Mouse (Mus musculus): ENCODE measurements around the gene Ccnf. TPM values are rescaled to one million over a fixed set of nuclear protein-coding genes. Genes with fewer than 3 reads are reported as not detected.

The Ccnf gene
- polyA plus RNA-seq, 1 experiment from 2014 or later: 95.6 TPM

DNA sequence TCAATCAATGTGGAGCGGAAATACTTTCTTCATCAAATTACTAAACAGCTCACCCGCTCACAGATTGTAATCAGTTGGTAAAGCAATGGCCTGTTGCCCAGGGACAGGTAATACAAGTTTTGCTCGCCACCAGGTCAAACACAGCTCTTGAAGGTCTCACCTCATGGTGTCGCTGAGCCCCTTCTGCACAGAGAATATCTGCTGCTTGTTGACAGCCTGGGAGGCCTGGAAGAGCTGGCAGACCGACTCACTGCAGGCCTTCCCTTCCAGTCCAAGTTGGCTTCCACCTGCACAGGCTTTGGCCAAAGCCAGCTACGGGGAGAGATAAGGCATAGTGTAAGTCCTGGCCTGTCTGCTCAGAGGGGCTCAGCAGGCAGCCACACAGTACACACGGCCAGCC lies 14.4 kb downstream of the Ccnf start:
- Histone ChIP-seq H3K36me3 (ENCODE audit: control insufficient read depth, insufficient read depth, low read length) (peaks cover 92% of the 10 kb centered on the region), H3K9me3 (ENCODE audit: control insufficient read depth, low read length) (no peaks in the 10 kb centered on the region), H3K27me3 (replicated peaks; ENCODE audit: control insufficient read depth, insufficient read depth, low read length) (no peaks in the 10 kb centered on the region), H3K27ac (ENCODE audit: low read depth, low read length) (no peak overlapping the region), H3K4me2 (no peak overlapping the region), H3K4me3 (ENCODE audit: low read depth, low read length) (no peak overlapping the region), H3K4me1 (replicated peaks; ENCODE audit: control insufficient read depth, insufficient read depth, low read length) (no peaks in the 10 kb centered on the region), H3K9ac (ENCODE audit: low read depth, low read length) (no peak overlapping the region)
- no peak for DNase-seq (ENCODE audit: low spot score)
- no peak for ATAC-seq (replicated peaks; ENCODE audit: low FRiP score)
- 90% methylated on average over 7 of the region's 7 CpGs for WGBS

DNA sequence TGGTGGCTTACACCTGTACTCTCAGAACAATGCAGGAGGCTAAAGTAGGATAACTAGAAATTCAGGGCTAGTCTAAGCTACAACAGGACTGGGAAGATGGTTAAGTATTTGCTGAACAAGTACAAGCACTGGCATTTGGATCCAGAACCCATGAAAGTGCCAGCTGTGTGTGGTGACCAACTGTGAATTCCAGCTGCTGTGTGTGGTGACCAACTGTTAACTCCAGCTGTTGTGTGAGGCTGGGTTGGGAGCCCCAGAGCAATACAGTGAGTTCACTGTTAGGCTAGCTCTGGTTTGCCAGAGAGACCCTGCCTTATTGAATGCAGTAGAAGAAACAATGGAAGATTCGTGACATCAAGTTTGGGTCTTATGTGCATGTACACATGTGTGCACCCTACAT lies 14.8 kb downstream of the Ccnf start:
- no peaks in the 10 kb centered on the region for H3K9me3 ChIP-seq (ENCODE audit: control insufficient read depth, low read length)
- no peak overlapping the region for H3K4me2 ChIP-seq
- no peak overlapping the region for H3K9ac ChIP-seq (ENCODE audit: low read depth, low read length)
- no peak for DNase-seq (ENCODE audit: low spot score)
- H3K36me3 ChIP-seq (ENCODE audit: control insufficient read depth, insufficient read depth, low read length): peaks cover 91% of the 10 kb centered on the region
- no peaks in the 10 kb centered on the region for H3K4me1 ChIP-seq (replicated peaks; ENCODE audit: control insufficient read depth, insufficient read depth, low read length)
- 95% methylated on average over 1 of the region's 1 CpGs for WGBS
- no peak overlapping the region for H3K4me3 ChIP-seq (ENCODE audit: low read depth, low read length)
- no peak for ATAC-seq (replicated peaks; ENCODE audit: low FRiP score)
- no peak overlapping the region for H3K27ac ChIP-seq (ENCODE audit: low read depth, low read length)
- H3K27me3 ChIP-seq (replicated peaks; ENCODE audit: control insufficient read depth, insufficient read depth, low read length): no peaks in the 10 kb centered on the region

DNA sequence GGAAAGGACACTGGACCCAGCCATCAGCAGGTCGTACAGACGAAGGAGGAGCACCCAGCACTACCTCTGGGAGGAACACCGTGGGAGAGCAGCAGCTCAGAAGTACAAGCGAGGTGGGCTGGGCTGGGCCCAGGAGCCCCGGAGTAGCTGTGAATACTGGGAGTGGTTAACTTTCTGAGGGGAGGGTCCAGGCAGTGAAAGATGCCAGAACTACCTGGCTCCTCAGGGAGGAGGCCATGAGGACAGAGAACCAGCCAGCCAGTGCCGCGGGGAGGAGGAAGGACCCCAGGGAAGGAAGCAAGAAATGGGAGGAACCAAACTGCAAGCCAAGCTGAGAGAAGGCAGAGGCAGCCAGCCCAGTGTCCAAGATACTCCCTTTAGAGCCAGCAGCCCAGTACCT lies 23.3 kb downstream of the Ccnf start:
- Histone ChIP-seq H3K36me3 (ENCODE audit: control insufficient read depth, insufficient read depth, low read length) (peaks cover 85% of the 10 kb centered on the region), H3K4me2 (no peak overlapping the region), H3K9me3 (ENCODE audit: control insufficient read depth, low read length) (no peaks in the 10 kb centered on the region), H3K9ac (ENCODE audit: low read depth, low read length) (0 out of 2 replicates have a peak overlapping the region, but pooled peaks have one; percentile 9), H3K27ac (ENCODE audit: low read depth, low read length) (no peak overlapping the region), H3K27me3 (replicated peaks; ENCODE audit: control insufficient read depth, insufficient read depth, low read length) (no peaks in the 10 kb centered on the region), H3K4me1 (replicated peaks; ENCODE audit: control insufficient read depth, insufficient read depth, low read length) (peaks cover 27% of the 10 kb centered on the region), H3K4me3 (ENCODE audit: low read depth, low read length) (no peak overlapping the region)
- WGBS: 86% methylated on average over 7 of the region's 7 CpGs
- ATAC-seq (replicated peaks; ENCODE audit: low FRiP score): no peak
- DNase-seq (ENCODE audit: low spot score): no peak

DNA sequence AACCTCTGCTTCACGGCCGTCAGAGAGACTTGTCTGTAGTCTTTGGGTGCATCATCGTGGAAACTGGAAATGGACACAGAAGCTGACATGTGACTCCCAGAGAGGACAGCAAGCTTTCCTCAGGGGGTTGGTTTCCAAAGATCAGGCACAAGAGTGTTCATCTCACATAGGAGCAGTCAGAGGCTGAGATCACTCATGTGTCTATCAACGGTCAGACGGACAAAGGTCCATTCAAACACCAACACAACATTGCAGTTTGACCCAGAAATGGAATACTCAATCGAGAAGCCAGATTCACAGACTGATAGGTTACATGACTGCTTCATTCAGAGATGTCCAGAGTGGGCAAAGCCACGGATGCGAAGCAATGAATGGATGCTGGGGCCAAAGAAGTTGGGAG lies 24.6 kb downstream of the Ccnf start:
- no peak overlapping the region for H3K4me3 ChIP-seq (ENCODE audit: low read depth, low read length)
- WGBS: 92% methylated on average over 8 of the region's 8 CpGs
- peaks cover 27% of the 10 kb centered on the region for H3K4me1 ChIP-seq (replicated peaks; ENCODE audit: control insufficient read depth, insufficient read depth, low read length)

DNA sequence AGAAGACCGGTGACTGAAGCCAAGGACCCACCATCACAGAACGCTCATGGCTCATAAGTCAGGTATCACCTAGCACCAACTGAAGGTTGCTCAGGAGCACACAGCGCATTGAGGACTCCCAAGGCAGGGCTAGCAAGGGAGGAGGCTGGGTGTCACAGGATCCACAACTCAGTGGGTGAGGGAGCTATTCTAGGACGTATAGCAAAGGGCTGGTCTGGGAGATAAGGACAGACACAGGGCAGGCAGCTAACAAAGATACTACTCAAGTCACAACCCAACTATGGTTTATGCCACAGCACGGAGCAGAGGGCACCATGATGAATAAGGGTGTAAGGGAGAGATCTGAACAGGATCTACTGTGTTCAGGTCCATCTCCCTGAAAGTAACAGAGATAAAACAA lies 25.4 kb downstream of the Ccnf start:
- Histone ChIP-seq H3K9me3 (ENCODE audit: control insufficient read depth, low read length) (no peaks in the 10 kb centered on the region), H3K9ac (ENCODE audit: low read depth, low read length) (peak overlapping the region; percentile 59), H3K36me3 (ENCODE audit: control insufficient read depth, insufficient read depth, low read length) (peaks cover 73% of the 10 kb centered on the region), H3K27ac (ENCODE audit: low read depth, low read length) (peak overlapping the region; percentile 95), H3K4me2 (peak overlapping the region; percentile 51), H3K4me1 (replicated peaks; ENCODE audit: control insufficient read depth, insufficient read depth, low read length) (peaks cover 30% of the 10 kb centered on the region), H3K27me3 (replicated peaks; ENCODE audit: control insufficient read depth, insufficient read depth, low read length) (no peaks in the 10 kb centered on the region), H3K4me3 (ENCODE audit: low read depth, low read length) (peak overlapping the region; percentile 8; the same call in 1 of the 2 replicates)
- ATAC-seq (replicated peaks; ENCODE audit: low FRiP score) (peak; percentile 96), DNase-seq (ENCODE audit: low spot score) (no peak)
- WGBS: 59% methylated on average over 5 of the region's 5 CpGs

More for the DNA sequence above, 24.6 kb downstream of the Ccnf start:
- Histone ChIP-seq H3K9ac (ENCODE audit: low read depth, low read length) (peak overlapping the region; percentile 28; the same call in 1 of the 2 replicates), H3K36me3 (ENCODE audit: control insufficient read depth, insufficient read depth, low read length) (peaks cover 77% of the 10 kb centered on the region), H3K27ac (ENCODE audit: low read depth, low read length) (peak overlapping the region; percentile 95), H3K27me3 (replicated peaks; ENCODE audit: control insufficient read depth, insufficient read depth, low read length) (no peaks in the 10 kb centered on the region), H3K9me3 (ENCODE audit: control insufficient read depth, low read length) (no peaks in the 10 kb centered on the region), H3K4me2 (peak overlapping the region; percentile 33; the same call in 1 of the 2 replicates)
- DNase-seq (ENCODE audit: low spot score): no peak
- no peak for ATAC-seq (replicated peaks; ENCODE audit: low FRiP score)

DNA sequence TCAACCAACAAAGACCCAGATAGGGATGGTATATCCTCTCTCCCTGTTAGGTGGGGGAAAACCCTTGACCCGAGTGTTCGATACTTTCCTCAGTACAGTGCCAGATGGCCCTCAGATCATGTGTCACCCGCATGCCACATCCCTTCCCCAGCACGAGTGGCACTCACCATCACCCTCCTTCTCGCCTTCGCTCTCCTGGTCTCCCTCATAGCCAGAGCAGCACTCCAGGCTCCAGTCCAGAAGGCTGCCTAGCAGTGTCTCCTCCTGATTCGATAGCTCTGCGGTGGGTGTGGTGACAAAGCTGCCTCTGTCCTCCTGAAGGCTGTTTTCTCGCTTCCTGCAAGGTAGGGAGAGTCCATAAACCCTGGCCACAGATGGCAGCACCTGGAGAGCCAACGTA lies 26.5 kb downstream of the Ccnf start:
- Histone ChIP-seq H3K9ac (ENCODE audit: low read depth, low read length) (peak overlapping the region; percentile 59), H3K4me3 (ENCODE audit: low read depth, low read length) (no peak overlapping the region), H3K4me1 (replicated peaks; ENCODE audit: control insufficient read depth, insufficient read depth, low read length) (peaks cover 31% of the 10 kb centered on the region), H3K27ac (ENCODE audit: low read depth, low read length) (peak overlapping the region; percentile 95), H3K36me3 (ENCODE audit: control insufficient read depth, insufficient read depth, low read length) (peaks cover 63% of the 10 kb centered on the region), H3K9me3 (ENCODE audit: control insufficient read depth, low read length) (no peaks in the 10 kb centered on the region), H3K4me2 (no peak overlapping the region), H3K27me3 (replicated peaks; ENCODE audit: control insufficient read depth, insufficient read depth, low read length) (no peaks in the 10 kb centered on the region)
- DNase-seq (ENCODE audit: low spot score): no peak
- WGBS: 89% methylated on average over 10 of the region's 10 CpGs
- no peak for ATAC-seq (replicated peaks; ENCODE audit: low FRiP score)

DNA sequence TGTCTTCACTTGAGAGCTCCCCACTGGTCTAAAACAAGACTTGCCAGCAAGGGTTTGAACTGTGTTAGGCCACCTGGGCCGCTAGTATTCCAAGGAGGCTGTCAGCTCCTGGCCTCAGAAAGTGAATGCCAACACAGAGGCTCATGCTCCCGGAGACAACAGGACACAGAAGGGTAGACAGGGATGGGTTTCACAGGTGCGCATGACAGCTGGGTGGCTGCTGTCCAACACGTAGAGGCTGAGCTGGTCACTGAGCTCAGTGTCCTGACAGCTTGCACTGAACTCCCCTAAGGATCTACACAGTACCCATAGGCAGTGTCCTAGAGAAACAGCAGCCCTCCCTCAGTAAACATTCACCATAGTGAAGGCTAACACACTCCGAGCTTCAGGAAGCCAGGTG lies 27.8 kb downstream of the Ccnf start:
- no peak overlapping the region for H3K9ac ChIP-seq (ENCODE audit: low read depth, low read length)
- ATAC-seq (replicated peaks; ENCODE audit: low FRiP score): no peak
- no peak overlapping the region for H3K4me2 ChIP-seq
- no peak for DNase-seq (ENCODE audit: low spot score)
- H3K9me3 ChIP-seq (ENCODE audit: control insufficient read depth, low read length): no peaks in the 10 kb centered on the region
- peaks cover 56% of the 10 kb centered on the region for H3K36me3 ChIP-seq (ENCODE audit: control insufficient read depth, insufficient read depth, low read length)
- H3K4me3 ChIP-seq (ENCODE audit: low read depth, low read length): no peak overlapping the region
- H3K27ac ChIP-seq (ENCODE audit: low read depth, low read length): no peak overlapping the region
- H3K4me1 ChIP-seq (replicated peaks; ENCODE audit: control insufficient read depth, insufficient read depth, low read length): peaks cover 35% of the 10 kb centered on the region
- WGBS: 88% methylated on average over 5 of the region's 5 CpGs
- no peaks in the 10 kb centered on the region for H3K27me3 ChIP-seq (replicated peaks; ENCODE audit: control insufficient read depth, insufficient read depth, low read length)

DNA sequence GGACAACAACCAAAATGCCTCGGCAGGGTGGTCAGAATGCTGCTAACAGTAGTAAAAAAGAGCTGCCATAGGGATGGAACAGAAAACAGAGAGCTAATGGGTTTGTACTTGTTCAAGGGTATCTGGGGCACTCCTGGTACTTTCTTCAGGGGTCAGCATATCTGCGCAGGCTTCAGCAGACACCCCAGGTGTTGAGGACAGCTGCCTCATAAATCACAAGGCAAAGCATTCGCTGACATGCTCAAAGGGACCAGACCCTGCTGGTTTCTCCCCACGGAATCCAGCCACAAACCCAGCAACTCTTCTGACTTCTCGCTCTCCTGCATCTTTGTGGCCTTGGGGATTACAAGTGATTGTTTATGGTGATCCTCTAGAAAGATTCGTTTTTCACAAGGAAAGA lies 28.6 kb downstream of the Ccnf start:
- WGBS: 76% methylated on average over 6 of the region's 6 CpGs
- Histone ChIP-seq H3K9ac (ENCODE audit: low read depth, low read length) (no peak overlapping the region), H3K27ac (ENCODE audit: low read depth, low read length) (no peak overlapping the region), H3K4me2 (no peak overlapping the region), H3K9me3 (ENCODE audit: control insufficient read depth, low read length) (no peaks in the 10 kb centered on the region), H3K36me3 (ENCODE audit: control insufficient read depth, insufficient read depth, low read length) (peaks cover 50% of the 10 kb centered on the region), H3K27me3 (replicated peaks; ENCODE audit: control insufficient read depth, insufficient read depth, low read length) (no peaks in the 10 kb centered on the region), H3K4me3 (ENCODE audit: low read depth, low read length) (no peak overlapping the region), H3K4me1 (replicated peaks; ENCODE audit: control insufficient read depth, insufficient read depth, low read length) (peaks cover 31% of the 10 kb centered on the region)
- no peak for ATAC-seq (replicated peaks; ENCODE audit: low FRiP score)
- DNase-seq (ENCODE audit: low spot score): no peak
